Mouse (Mus musculus): ENCODE results near the gene Mrpl23.

Gene Mrpl23

DNA sequence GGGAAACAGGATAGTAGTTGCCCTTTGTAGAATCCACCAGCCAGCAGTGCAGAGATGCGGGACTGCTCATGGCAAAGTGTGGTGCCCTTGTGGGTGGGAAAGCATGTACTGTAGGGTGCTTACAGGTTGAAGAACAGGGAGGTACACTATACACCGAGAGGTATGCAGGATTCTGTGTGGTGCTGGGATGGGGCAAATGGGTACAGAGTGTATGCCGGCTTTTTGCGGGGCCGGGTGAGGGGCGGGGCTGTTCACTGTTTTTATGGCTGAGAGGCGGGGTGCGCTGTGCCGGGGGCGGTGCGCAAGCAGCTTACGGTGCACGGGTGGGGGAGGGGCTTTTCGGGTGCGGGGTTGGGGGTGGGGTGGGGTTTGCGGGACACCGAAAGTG lies at the start of gene Mrpl23:
Gene Mrpl23, plus strand, starts transcription at position 16 of the 388 bp plus-strand sequence.
- no peak for DNase-seq (ENCODE audit: extremely low spot score, low read depth, low spot score)

DNA sequence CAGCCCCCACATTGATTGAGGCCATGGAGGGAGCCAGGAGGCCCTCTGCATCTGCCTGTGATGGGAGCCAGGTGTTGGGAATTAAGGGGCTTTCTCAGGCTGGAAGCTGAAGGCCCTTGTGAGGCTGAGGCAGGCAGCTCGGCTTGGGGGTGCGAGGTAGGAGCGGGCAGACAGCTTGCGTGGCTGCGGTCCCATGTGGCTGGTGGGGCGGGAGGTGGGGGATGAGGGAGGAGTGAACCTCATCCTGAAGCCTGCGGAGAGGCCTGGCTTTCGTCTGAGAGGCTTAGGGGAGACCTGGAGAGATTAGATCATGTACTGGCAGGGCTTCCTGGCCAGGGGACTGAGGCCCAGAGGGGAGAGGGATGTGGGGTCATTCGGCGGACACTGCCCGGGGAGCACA lies 49.4 kb upstream of the Mrpl23 start:
- no peak for DNase-seq (ENCODE audit: extremely low spot score, low read depth, low spot score)

DNA sequence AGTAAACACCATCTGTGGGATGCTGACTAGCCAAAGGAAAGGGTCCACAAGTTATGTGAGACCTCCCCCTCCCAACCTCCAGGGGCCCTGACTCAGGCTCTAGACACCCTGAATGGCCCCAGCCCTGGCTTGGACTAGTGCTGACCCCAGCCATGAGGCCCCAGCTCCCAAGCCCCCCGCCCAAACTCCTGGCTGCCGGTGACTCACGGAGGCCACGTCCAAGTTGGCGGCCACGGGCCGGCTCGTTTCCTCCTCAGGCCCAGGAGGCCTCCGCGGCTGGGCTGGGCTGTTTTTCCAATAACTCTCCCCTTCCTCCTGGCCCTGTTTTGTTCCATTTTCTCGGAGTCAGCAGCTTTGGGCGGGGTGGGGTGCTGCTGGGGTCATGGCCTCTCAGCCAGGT lies 47.7 kb upstream of the Mrpl23 start:
- no peak for DNase-seq (ENCODE audit: extremely low spot score, low read depth, low spot score)

DNA sequence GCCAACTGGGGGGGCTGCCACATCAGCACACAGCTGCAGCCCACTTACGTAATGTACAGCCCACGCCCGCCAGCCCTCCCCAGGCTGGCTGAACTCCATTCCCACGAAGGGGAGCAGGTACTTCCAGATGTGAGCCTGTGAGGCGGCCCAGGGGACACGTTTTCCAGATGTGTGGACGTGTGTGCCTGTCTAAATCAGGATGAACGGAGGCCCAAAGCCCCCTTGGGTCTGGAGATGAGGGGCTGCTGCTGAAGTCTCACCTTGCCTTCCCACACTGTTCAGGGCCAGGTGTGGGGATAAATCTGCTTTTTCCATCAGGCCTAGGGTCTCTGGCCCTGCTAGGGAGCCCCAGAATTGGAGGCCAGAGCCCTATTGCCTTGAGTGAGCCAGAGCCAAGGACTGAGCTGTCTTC lies 45.7 kb upstream of the Mrpl23 start:
- DNase-seq (ENCODE audit: extremely low spot score, low read depth, low spot score): no peak

DNA sequence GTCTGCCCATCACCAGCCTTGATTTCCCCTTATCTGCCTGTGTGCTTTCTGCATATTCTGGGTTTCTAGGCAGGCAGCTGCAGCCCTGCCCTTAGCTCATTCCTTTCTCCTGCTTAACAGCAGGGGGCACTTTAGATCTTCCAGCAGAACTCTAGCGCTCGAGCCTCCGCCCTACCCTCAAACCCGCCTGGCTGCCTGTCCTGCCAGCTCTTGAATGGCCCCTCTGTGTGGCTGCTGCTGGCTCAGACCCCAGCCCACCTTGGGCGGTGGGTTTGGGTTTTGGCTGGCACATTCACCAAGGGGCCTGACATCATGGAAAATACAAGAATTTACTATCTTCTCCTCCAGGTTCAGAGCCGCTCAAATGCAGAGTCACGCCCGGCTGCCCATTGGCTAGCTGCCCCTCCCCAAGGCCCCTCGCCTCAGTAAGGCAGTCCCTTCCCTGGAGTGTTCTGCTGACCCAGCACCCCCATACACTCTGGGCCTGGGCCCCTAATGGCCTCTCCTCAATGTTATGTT lies 45.1 kb upstream of the Mrpl23 start:
- DNase-seq (ENCODE audit: extremely low spot score, low read depth, low spot score): no peak

DNA sequence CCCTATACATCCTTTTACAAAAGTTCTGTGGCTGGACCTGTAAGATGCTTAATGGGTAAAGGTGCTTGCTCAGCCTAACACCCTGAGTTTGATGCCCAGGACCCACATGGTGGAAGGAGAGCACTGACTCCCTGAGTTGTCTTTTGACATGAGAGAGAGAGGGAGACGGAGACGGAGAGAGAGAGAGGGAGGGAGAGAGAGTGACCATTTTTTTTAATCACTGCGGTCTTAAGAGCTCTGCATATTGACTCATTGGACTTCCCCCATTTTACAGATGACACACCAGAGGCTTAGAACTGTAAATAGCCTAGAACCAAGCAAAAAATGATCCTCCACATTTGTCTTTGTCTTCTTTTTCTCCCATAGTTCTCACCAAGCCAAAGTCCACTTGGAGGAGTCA lies 44.4 kb upstream of the Mrpl23 start:
- DNase-seq (ENCODE audit: extremely low spot score, low read depth, low spot score): no peak

DNA sequence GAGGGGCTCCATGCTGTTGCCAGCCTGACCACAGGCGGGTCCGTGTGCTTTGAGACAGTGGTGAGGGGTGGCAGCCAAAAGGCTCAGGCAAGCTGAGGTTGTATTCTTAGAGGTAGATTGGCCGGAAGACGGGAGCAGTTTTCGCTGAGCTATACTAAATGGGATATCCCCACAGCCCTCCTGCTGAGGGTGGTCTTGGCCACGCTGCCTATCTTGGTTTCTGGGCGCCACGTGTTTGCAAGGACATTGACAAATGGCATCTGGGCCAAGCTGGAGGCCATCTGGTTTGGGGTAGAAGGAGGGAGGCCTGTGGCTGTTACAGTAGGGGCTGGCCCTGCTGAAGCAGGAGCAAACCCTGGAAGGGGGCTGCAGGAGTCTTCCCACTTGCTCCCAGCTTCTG lies 39.0 kb upstream of the Mrpl23 start:
- no peak for DNase-seq (ENCODE audit: extremely low spot score, low read depth, low spot score)

DNA sequence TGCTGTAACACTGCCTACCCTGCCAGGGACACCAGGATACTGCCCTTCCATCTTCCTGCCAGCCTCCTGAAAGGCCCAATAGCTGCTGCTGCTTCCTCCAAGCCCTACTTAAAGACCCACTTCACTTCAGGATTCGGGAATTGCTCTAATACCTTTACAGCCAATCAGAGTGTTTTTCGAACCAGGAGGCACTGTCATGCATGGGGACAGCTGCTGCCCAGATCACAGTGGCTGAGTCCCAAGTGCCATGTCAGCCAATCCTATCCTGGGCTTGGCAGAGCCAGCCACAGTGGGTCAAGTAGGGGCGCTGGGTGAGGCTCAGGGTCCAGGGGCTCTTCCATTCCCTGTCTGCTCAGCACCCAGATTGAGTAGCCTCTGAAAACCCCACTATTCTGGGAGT lies 36.3 kb upstream of the Mrpl23 start:
- no peak for DNase-seq (ENCODE audit: extremely low spot score, low read depth, low spot score)

DNA sequence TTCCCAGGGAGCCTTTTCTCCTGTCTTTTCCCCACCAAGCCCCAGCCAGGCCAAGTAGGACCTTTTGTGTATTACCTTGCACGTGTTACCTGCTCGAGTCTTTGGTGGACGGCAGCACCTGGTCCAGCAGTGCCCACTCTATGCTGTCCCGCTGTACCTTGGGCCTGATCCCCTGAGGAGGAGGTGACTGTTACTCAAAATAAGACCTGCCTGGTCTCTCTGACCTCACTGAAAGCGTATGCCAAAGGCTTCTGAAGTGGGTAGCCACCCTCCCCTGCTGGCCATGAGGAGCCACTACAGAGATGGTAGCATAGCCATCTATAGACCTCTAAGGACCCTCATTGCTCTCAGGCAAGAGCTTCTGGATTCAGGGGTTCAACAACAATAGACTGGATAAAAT lies 35.7 kb upstream of the Mrpl23 start:
- no peak for DNase-seq (ENCODE audit: extremely low spot score, low read depth, low spot score)

DNA sequence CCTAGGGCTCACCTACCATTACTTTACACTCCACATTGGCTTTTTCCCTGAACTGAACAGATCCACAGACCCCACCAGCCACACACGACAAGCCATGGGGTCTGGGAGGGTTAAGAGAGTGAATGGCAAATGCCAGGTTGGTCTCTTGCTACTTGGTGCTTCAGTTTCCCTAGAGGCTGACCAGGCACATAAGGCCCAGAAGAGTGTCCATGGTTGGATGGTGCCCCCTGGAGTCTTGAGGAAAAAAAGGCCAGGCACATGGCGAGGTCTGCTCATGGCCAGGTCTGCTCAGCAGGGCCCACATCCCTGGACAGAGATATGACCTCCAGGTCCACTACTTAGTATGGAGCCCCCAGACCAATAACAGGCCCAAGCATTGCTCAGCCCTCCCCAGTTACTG lies 34.7 kb upstream of the Mrpl23 start:
- DNase-seq (ENCODE audit: extremely low spot score, low read depth, low spot score): no peak

DNA sequence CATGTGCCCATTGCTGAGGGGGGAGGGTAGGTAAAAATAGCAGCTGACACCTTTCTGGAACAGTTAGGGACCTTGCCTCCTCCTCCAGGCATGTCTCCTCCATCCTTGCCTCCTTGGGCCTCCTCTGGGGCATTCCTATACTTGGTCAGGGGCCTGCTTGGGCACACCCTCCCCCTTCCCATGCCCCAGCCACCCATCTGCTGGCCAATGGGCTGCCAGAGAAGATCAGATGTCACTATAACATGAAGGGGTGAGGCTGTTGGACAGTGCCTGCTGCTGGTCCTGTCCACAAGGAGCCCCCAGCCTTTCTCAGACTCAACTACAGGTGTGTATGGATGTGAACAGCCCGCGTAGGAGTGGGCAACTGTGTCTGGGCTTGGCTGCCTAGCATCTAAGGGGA lies 33.9 kb upstream of the Mrpl23 start, which contains the start of gene Tnnt3:
Gene Tnnt3, plus strand, starts transcription at position 262 of the 400 bp plus-strand sequence.
- no peak for DNase-seq (ENCODE audit: extremely low spot score, low read depth, low spot score)

DNA sequence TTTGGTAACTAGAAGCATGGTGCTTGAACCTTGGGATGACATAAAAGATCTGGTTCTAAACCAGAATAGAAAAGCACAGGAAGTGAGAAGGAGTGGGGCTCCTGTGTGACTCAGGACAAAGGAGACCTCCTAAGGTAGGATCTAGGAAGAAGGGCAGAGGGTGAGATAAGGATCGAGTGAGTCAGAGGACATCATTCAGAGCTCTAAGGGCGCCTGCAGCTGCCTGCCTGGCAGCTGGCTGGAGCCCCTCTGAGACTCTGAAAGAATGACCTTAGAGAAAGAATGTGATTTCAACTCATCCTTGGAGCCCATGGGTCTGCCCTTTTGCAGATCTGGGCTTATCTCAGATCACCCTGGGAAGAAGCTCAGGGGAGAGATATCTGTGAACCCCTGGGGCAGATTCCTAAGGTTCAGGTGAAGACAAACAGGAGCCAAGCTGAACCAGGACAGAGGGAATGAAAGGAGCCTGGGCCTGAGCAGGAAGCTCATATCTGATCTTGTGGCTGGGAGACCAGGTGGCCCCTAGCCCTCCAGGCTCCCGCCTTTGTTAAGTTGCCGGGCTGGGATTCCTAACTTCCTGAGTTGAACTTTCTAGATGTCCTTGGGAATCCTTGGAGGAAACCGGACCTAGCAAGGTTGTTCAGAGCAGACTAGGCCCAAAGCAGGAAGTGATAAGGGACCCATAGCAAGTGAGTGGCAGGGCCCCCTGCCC lies 33.3 kb upstream of the Mrpl23 start:
- DNase-seq (ENCODE audit: extremely low spot score, low read depth, low spot score): no peak

DNA sequence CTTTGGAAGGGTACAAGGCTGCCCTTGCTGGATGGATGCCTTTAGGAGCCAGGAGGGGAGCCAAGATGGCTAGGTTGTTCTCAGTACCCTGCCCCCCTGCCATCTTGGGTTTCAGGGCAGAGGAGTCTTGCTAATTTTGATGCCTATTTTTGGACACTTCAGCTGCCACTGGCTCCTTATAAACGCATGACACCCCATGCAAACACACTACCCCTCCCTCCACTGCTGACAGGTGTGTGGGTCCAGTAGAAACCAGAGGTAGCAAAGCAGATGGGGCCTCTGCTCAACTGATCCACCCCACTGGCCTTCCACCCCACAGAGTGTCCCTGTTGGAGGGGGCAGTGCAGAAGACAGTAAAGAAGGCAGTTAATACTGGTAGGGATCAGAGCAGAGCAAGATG lies 32.5 kb upstream of the Mrpl23 start:
- no peak for DNase-seq (ENCODE audit: extremely low spot score, low read depth, low spot score)

DNA sequence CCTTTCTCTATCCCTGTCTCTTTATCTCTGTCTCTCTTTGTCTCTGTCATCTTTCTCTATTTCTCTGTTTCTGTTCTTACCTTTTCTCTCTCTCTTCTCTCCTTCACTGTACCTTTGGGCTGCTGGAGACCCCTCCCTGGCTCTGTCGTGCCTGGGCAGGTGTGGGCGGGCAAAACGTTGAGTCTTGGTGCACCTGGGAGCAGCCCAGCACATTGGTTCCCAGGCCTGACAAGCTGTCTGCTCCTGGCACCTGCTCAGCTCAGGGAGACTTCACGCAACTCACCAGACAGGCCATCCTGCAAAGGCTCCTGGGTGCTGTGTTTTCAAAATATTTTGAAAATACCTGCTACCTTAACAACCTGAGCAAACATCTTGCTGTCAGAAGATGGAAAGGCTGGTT lies 29.3 kb upstream of the Mrpl23 start:
- no peak for DNase-seq (ENCODE audit: extremely low spot score, low read depth, low spot score)

DNA sequence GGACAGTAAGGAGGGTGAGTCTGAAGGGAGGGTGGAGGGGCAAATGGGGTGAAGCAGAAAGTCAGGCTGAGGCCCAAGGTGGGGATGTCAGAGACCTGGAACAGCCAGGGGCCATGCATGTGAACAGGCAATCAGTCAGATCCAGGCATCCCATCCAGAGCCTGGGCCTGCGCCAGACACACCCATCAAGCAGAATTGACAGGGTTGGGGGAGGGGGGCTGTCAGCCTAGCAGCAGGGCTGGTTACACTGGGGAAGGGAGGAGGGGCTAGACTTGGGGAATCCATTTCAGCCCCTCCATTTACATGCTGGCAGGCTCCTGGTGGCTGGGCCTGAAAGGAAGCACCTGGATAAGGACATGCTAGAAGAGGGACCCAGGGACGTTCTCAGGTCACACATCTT lies 26.5 kb upstream of the Mrpl23 start:
- no peak for DNase-seq (ENCODE audit: extremely low spot score, low read depth, low spot score)

DNA sequence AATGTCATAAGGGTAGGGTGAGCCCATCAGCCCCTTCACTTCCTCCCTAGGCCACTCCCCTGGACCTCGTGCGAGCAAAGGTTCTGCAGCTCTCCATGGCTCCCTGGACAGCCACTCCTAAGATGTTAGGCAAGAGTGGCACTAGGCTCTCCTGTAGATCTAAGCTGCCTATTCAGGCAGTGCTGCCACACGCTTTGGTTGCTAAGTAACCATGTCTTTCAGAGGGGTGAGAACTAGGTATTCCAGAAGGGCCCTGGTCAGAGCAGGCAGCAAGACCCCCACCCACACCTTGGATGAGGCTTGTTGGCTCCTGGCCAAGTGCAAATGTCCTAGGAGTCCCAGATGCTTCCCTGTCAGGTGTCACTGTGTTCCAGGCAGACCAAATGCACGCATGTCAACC lies 26.0 kb upstream of the Mrpl23 start:
- no peak for DNase-seq (ENCODE audit: extremely low spot score, low read depth, low spot score)

DNA sequence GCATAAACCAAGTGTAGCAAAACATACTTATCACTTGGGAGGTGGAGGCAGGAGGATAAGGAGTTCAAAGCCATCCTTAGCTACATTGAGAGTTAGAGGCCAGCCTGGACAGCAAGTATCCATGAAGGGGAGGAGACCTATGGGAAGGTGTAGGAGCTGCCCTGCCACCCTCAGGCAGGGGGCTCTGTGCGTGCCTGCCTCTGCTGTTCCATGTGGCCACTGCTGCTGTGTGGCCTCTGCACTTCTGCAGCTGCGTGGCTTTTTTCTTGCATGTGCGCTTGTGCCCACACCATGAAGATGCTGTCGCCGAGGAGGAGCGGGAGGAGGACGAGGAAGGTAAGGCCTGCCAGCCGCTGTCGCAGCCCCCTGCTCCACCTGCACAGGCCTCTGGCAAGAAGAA lies 25.0 kb upstream of the Mrpl23 start:
- DNase-seq (ENCODE audit: extremely low spot score, low read depth, low spot score): no peak

DNA sequence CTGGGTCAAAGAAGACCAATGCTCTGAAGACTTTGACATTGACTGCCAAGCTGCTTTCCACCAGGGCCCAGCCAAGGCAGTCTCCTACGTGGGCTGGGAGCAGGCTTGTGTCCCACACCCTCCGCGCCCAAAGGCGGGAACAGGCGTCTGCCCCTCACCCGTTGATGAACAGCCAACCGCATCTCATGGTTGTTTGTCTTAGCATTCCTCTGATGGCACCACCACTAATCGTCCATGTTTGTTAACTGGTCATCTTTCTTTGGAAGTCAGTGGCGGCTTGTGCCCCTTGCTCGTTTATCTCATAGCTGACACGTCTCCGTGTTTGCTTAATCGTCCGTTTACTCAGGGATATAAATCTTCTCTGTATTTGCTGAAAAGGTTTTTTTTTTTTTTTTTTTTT lies 23.0 kb upstream of the Mrpl23 start:
- no peak for DNase-seq (ENCODE audit: extremely low spot score, low read depth, low spot score)

DNA sequence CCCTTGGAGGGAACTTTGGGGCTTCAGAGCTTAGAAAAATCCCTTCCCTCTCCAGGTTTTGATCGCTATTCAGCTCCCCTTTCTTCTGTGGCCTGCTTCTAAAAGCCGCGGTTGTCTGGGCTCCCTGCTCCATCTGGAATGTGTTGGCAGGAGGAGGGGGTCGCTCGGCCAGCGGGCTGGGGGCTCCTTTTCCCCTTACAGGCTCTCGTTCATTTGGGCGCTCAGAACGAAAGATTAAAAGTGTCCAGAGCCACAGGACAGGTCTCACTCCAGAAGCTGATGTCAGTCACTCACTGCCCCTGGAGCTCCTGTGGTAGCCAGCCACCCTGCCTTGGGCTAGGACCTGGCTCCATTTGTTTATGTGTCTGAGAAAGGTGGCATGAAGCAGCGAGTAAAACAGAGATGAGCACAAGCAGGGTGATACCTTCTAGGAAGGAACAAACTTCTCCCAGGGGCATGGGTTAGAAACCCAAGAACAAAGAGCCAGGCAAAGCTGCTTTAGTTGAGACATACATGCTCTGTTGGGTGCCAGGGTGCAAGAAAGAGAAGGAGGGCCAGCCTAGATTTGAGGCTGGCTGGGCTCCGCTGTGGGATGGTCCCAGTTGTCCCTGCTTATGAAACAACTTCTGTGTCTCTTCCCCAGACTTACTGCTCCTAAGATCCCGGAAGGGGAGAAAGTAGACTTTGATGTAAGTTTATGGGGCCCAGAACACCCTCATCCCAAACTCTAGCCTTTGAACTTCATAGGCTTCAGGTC lies 22.3 kb upstream of the Mrpl23 start:
- DNase-seq (ENCODE audit: extremely low spot score, low read depth, low spot score): no peak

DNA sequence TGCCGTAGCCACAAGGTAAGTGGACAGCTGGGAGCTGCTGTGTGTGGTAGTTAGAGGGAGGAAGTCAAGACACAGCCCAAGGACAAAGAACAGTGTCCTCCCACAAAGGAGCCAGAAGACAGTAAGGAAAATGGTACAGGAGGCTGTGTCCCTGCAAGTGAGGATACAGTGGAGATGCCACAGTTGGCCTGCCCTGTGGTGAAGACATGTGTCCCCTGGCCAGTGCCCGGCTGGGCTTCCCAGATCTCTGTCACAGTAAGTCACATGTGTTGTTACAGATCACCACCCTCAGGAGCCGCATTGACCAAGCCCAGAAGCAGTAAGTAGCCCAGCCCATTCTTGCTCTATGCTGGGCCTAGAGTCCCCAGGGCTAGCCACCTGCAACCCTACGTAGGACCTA lies 18.4 kb upstream of the Mrpl23 start:
- DNase-seq (ENCODE audit: extremely low spot score, low read depth, low spot score): no peak

DNA sequence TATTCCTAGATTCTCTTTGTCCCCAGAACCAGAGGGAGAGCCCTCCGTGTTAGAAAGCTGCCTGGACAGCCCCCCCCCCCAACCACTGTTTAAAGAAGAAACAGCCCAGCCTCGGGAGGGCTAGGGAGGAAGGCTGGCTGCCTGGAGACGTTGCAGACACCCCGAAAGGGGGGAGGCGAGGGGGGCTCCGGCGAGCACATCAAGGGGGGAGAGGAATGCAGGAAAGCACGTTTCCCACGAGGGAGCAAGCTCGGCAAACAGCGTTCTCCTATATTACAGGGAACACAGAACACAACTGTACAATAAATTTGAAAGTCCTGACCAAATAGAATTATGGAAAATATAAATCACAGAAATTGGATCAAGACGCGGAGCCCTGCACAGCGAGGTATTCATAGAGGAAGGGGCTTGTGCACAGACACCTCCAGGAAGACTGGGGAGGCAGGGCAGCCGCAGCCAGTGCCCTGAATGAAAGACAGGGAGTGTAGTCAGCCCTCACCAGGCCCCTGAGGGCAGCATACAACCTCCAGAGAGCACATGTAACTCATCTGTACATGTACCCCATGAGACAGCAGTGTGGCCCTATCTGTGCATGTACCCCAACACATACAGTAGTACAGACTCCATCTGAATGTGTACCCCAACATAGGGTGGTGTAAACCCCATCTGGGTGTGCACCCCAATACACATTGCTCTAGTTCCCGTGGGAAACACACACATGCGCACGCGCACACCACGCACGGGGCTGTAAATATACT lies 16.1 kb upstream of the Mrpl23 start:
- no peak for DNase-seq (ENCODE audit: extremely low spot score, low read depth, low spot score)

DNA sequence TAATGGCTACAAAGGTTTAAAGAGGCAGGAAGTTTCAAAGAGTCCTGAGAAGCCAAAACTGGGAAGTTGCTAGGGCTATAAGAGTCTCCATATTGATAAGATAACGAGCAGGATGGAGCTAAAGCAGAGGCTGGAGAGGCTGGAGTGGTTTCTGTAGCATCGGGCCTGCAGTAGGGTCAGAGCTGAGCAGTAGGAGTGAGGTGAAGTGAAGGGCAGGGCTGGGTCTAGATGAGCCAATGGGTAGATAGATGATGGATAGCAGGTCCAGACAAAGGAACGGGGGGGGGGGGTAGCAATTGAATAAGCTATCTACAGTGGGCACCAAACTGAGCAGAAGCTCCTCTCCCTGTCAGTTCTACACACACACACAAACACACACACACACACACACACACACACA lies 15.0 kb upstream of the Mrpl23 start:
- no peak for DNase-seq (ENCODE audit: extremely low spot score, low read depth, low spot score)
